Mouse (Mus musculus) heart, embryonic 12.5 days (tissue): ENCODE measurements around the gene Bcar3. TPM values are rescaled to one million over a fixed set of nuclear protein-coding genes. Genes with fewer than 3 reads are reported as not detected.
A peak's percentile ranks its signal among the peaks of the same experiment; 100 is the strongest.

Experiments
- ATAC-seq: fragments of 200-750 bp; cut with Nextera tagmentation; 2 replicates; pipeline ENCODE4 v1.8.0; 2017; ENCODE audit warnings: moderate TSS enrichment, moderate library complexity; ENCODE audit not compliant: insufficient number of reproducible peaks, low FRiP score
- H3K27ac ChIP-seq: fragments of 300-500 bp; sonication (generic); 2 replicates; pipeline ENCODE4 v1.5.1; 2016; ENCODE audit warnings: mild to moderate bottlenecking, moderate library complexity; ENCODE audit not compliant: poor library complexity, severe bottlenecking
- H3K27me3 ChIP-seq: fragments of 300-500 bp; sonication (generic); replicated peaks from 2 replicates; pipeline ENCODE4 v1.6.1; 2016; ENCODE audit warnings: mild to moderate bottlenecking, moderate library complexity
- H3K36me3 ChIP-seq: fragments of 300-500 bp; sonication (generic); 2 replicates; pipeline ENCODE4 v1.6.1; 2016; ENCODE audit warnings: mild to moderate bottlenecking, moderate library complexity
- H3K4me1 ChIP-seq: fragments of 300-500 bp; sonication (generic); replicated peaks from 2 replicates; pipeline ENCODE4 v1.6.1; 2016; ENCODE audit warnings: mild to moderate bottlenecking
- H3K4me2 ChIP-seq: fragments of 300-500 bp; sonication (generic); 2 replicates; pipeline ENCODE4 v1.6.1; 2016; ENCODE audit warnings: mild to moderate bottlenecking, moderate library complexity
- H3K4me3 ChIP-seq: fragments of 300-500 bp; sonication (generic); 2 replicates; pipeline ENCODE4 v1.5.1; 2016; ENCODE audit warnings: mild to moderate bottlenecking
- H3K9ac ChIP-seq: fragments of 300-500 bp; sonication (generic); 2 replicates; pipeline ENCODE4 v1.6.1; 2016; ENCODE audit warnings: mild to moderate bottlenecking, moderate library complexity
- H3K9me3 ChIP-seq: fragments of 300-500 bp; sonication (generic); replicated peaks from 2 replicates; pipeline ENCODE4 v1.6.1; 2016; ENCODE audit warnings: mild to moderate bottlenecking, moderate library complexity
- WGBS: fragments of 180-500 bp; shearing (Covaris S2); methylation state at CpG from one replicate; pipeline ENCODE4 v1.1.7; 2016; 5-methylcytosine and 5-hydroxymethylcytosine counted together
- polyA plus RNA-seq: library from polyadenylated mRNA; unstranded; fragments of >200 nt; fragmentation: Nextera tagmentation; extraction: Ambion mirVana; gene quantifications from 2 replicates; pipeline ENCODE4 v1.2.1, GENCODE M21; 2016

Gene Bcar3
- polyA plus RNA-seq, 1 experiment from 2014 or later = 7.3 TPM

GRCm38 (mm10) chr3:122316621-122317020 is 22.7 kb downstream of the Bcar3 start:
- no peak overlapping the region for H3K9ac ChIP-seq
- 7% methylated on average over 11 of the region's 11 CpGs for WGBS
- H3K4me3 ChIP-seq = peak overlapping the region; percentile 15; the same call in 1 of the 2 replicates
- no peaks in the 10 kb centered on the region for H3K36me3 ChIP-seq
- H3K4me1 ChIP-seq = peaks cover 18% of the 10 kb centered on the region
- H3K27me3 ChIP-seq = peaks cover 60% of the 10 kb centered on the region
- no peaks in the 10 kb centered on the region for H3K9me3 ChIP-seq
- H3K4me2 ChIP-seq = peak overlapping the region; percentile 57
- ATAC-seq = no peak
- no peak overlapping the region for H3K27ac ChIP-seq

GRCm38 (mm10) chr3:122317339-122317738 is 23.4 kb downstream of the Bcar3 start:
- Histone ChIP-seq H3K9ac (no peak overlapping the region), H3K27ac (no peak overlapping the region), H3K4me2 (no peak overlapping the region), H3K9me3 (no peaks in the 10 kb centered on the region), H3K4me3 (no peak overlapping the region), H3K27me3 (peaks cover 66% of the 10 kb centered on the region), H3K4me1 (peaks cover 18% of the 10 kb centered on the region), H3K36me3 (no peaks in the 10 kb centered on the region)
- 77% methylated on average over 6 of the region's 6 CpGs for WGBS
- ATAC-seq = no peak

GRCm38 (mm10) chr3:122322226-122322625 is 28.3 kb downstream of the Bcar3 start:
- no peak overlapping the region for H3K4me3 ChIP-seq
- WGBS = 73% methylated on average over 9 of the region's 9 CpGs
- no peaks in the 10 kb centered on the region for H3K36me3 ChIP-seq
- H3K9ac ChIP-seq = no peak overlapping the region
- no peak for ATAC-seq
- H3K27ac ChIP-seq = no peak overlapping the region
- H3K4me1 ChIP-seq = 0 out of 2 replicates have a peak, but pooled peaks cover 3% of the 10 kb centered on the region
- H3K4me2 ChIP-seq = no peak overlapping the region
- H3K27me3 ChIP-seq = peaks cover 82% of the 10 kb centered on the region
- H3K9me3 ChIP-seq = no peaks in the 10 kb centered on the region

GRCm38 (mm10) chr3:122323841-122324240 is 29.9 kb downstream of the Bcar3 start:
- ATAC-seq = no peak
- H3K36me3 ChIP-seq = no peaks in the 10 kb centered on the region
- no peak overlapping the region for H3K9ac ChIP-seq
- H3K27me3 ChIP-seq = peaks cover 77% of the 10 kb centered on the region
- H3K4me1 ChIP-seq = no peaks in the 10 kb centered on the region
- WGBS = 84% methylated on average over 6 of the region's 6 CpGs
- no peak overlapping the region for H3K4me3 ChIP-seq
- H3K4me2 ChIP-seq = no peak overlapping the region
- H3K27ac ChIP-seq = no peak overlapping the region
- H3K9me3 ChIP-seq = no peaks in the 10 kb centered on the region

- Histone ChIP-seq H3K4me2 (no peak overlapping the region), H3K36me3 (no peaks in the 10 kb centered on the region), H3K4me3 (no peak overlapping the region), H3K9ac (no peak overlapping the region), H3K4me1 (no peaks in the 10 kb centered on the region), H3K9me3 (no peaks in the 10 kb centered on the region), H3K27me3 (peaks cover 77% of the 10 kb centered on the region), H3K27ac (no peak overlapping the region)
- ATAC-seq = no peak
- 89% methylated on average over 3 of the region's 3 CpGs for WGBS
These were observed 30.6 kb downstream of the Bcar3 start for GRCm38 (mm10) chr3:122324528-122324927.

GRCm38 (mm10) chr3:122330484-122330883 is 36.5 kb downstream of the Bcar3 start:
- 58% methylated on average over 12 of the region's 12 CpGs for WGBS
- Histone ChIP-seq H3K9me3 (no peaks in the 10 kb centered on the region), H3K4me3 (no peak overlapping the region), H3K4me1 (peaks cover 10% of the 10 kb centered on the region), H3K27ac (no peak overlapping the region), H3K36me3 (no peaks in the 10 kb centered on the region), H3K9ac (no peak overlapping the region), H3K27me3 (peaks cover 77% of the 10 kb centered on the region), H3K4me2 (no peak overlapping the region)
- ATAC-seq = no peak

- 43% methylated on average over 4 of the region's 4 CpGs for WGBS
- H3K4me3 ChIP-seq = no peak overlapping the region
- H3K4me1 ChIP-seq = peaks cover 15% of the 10 kb centered on the region
- no peak overlapping the region for H3K4me2 ChIP-seq
- H3K36me3 ChIP-seq = no peaks in the 10 kb centered on the region
- peaks cover 80% of the 10 kb centered on the region for H3K27me3 ChIP-seq
- H3K9ac ChIP-seq = no peak overlapping the region
- no peak for ATAC-seq
- no peaks in the 10 kb centered on the region for H3K9me3 ChIP-seq
- no peak overlapping the region for H3K27ac ChIP-seq
These were observed 39.6 kb downstream of the Bcar3 start for GRCm38 (mm10) chr3:122333493-122333892.

GRCm38 (mm10) chr3:122333902-122334301 is 40.0 kb downstream of the Bcar3 start:
- H3K9ac ChIP-seq = 0 out of 2 replicates have a peak overlapping the region, but pooled peaks have one; percentile 38
- no peak overlapping the region for H3K27ac ChIP-seq
- no peak for ATAC-seq
- H3K27me3 ChIP-seq = peaks cover 83% of the 10 kb centered on the region
- H3K4me1 ChIP-seq = peaks cover 15% of the 10 kb centered on the region
- no peaks in the 10 kb centered on the region for H3K9me3 ChIP-seq
- H3K36me3 ChIP-seq = no peaks in the 10 kb centered on the region
- 50% methylated on average over 7 of the region's 7 CpGs for WGBS
- H3K4me3 ChIP-seq = no peak overlapping the region
- no peak overlapping the region for H3K4me2 ChIP-seq

GRCm38 (mm10) chr3:122334375-122334774 is 40.4 kb downstream of the Bcar3 start:
- H3K9me3 ChIP-seq = no peaks in the 10 kb centered on the region
- H3K4me3 ChIP-seq = no peak overlapping the region
- no peak for ATAC-seq
- peaks cover 15% of the 10 kb centered on the region for H3K4me1 ChIP-seq
- peaks cover 81% of the 10 kb centered on the region for H3K27me3 ChIP-seq
- no peak overlapping the region for H3K4me2 ChIP-seq
- 41% methylated on average over 7 of the region's 7 CpGs for WGBS
- no peak overlapping the region for H3K27ac ChIP-seq
- H3K9ac ChIP-seq = 0 out of 2 replicates have a peak overlapping the region, but pooled peaks have one; percentile 38
- H3K36me3 ChIP-seq = no peaks in the 10 kb centered on the region

GRCm38 (mm10) chr3:122336030-122336429 is 42.1 kb downstream of the Bcar3 start:
- no peaks in the 10 kb centered on the region for H3K36me3 ChIP-seq
- ATAC-seq = no peak
- H3K4me3 ChIP-seq = no peak overlapping the region
- H3K4me1 ChIP-seq = peaks cover 21% of the 10 kb centered on the region
- H3K27me3 ChIP-seq = peaks cover 68% of the 10 kb centered on the region
- 79% methylated on average over 4 of the region's 4 CpGs for WGBS
- H3K27ac ChIP-seq = no peak overlapping the region
- H3K9ac ChIP-seq = no peak overlapping the region
- H3K4me2 ChIP-seq = no peak overlapping the region
- no peaks in the 10 kb centered on the region for H3K9me3 ChIP-seq

GRCm38 (mm10) chr3:122337992-122338391 is 44.1 kb downstream of the Bcar3 start:
- ATAC-seq = no peak
- Histone ChIP-seq H3K4me3 (no peak overlapping the region), H3K36me3 (no peaks in the 10 kb centered on the region), H3K27me3 (peaks cover 70% of the 10 kb centered on the region), H3K9ac (no peak overlapping the region), H3K27ac (no peak overlapping the region), H3K4me2 (no peak overlapping the region), H3K9me3 (peaks cover 3% of the 10 kb centered on the region; the same call in 1 of the 2 replicates), H3K4me1 (peaks cover 21% of the 10 kb centered on the region)
- WGBS = 61% methylated on average over 5 of the region's 5 CpGs

- Histone ChIP-seq H3K4me2 (no peak overlapping the region), H3K4me1 (peaks cover 18% of the 10 kb centered on the region), H3K9ac (no peak overlapping the region), H3K9me3 (peaks cover 3% of the 10 kb centered on the region; the same call in 1 of the 2 replicates), H3K27me3 (peaks cover 62% of the 10 kb centered on the region), H3K4me3 (no peak overlapping the region), H3K27ac (no peak overlapping the region), H3K36me3 (no peaks in the 10 kb centered on the region)
- 89% methylated on average over 7 of the region's 7 CpGs for WGBS
- no peak for ATAC-seq
These were observed 45.0 kb downstream of the Bcar3 start for GRCm38 (mm10) chr3:122338897-122339296.
